Mouse (Mus musculus) thymus, postnatal 14 days (tissue): ENCODE results near the gene Ralbp1.
A peak's percentile ranks its signal among the peaks of the same experiment; 100 is the strongest.

Experiments used
- DNase-seq: peaks from one replicate; pipeline ENCODE4 v3.0.0; 2021

The Ralbp1 gene

GRCm38 (mm10) chr17:65889476-65889875 lies 3.9 kb upstream of the Ralbp1 start:
- no peak for DNase-seq

GRCm38 (mm10) chr17:65886571-65886970 lies 973 bp upstream of the Ralbp1 start:
- no peak for DNase-seq

- no peak for DNase-seq
These were observed 251 bp downstream of the Ralbp1 start for GRCm38 (mm10) chr17:65885398-65885696.

- DNase-seq = peak; percentile 99
These were observed 754 bp downstream of the Ralbp1 start for GRCm38 (mm10) chr17:65884691-65885397.

- DNase-seq = peak; percentile 73
These were observed 1.4 kb downstream of the Ralbp1 start for GRCm38 (mm10) chr17:65884061-65884669.

- no peak for DNase-seq
These were observed 8.6 kb downstream of the Ralbp1 start for GRCm38 (mm10) chr17:65877026-65877425.

GRCm38 (mm10) chr17:65873834-65874233 lies 11.8 kb downstream of the Ralbp1 start:
- peak; percentile 37 for DNase-seq

GRCm38 (mm10) chr17:65873156-65873555 lies 12.4 kb downstream of the Ralbp1 start:
- DNase-seq = no peak

GRCm38 (mm10) chr17:65872652-65873051 lies 12.9 kb downstream of the Ralbp1 start:
- peak; percentile 83 for DNase-seq

- DNase-seq = peak; percentile 22
These were observed 13.5 kb downstream of the Ralbp1 start for GRCm38 (mm10) chr17:65872051-65872450.

- DNase-seq = no peak
These were observed 14.0 kb downstream of the Ralbp1 start for GRCm38 (mm10) chr17:65871641-65872041.

GRCm38 (mm10) chr17:65870146-65870545 lies 15.5 kb downstream of the Ralbp1 start:
- peak; percentile 90 for DNase-seq

- no peak for DNase-seq
These were observed 15.9 kb downstream of the Ralbp1 start for GRCm38 (mm10) chr17:65869720-65870119.

- DNase-seq = no peak
These were observed 17.6 kb downstream of the Ralbp1 start for GRCm38 (mm10) chr17:65867996-65868395.

GRCm38 (mm10) chr17:65866201-65866600 lies 19.4 kb downstream of the Ralbp1 start:
- no peak for DNase-seq

GRCm38 (mm10) chr17:65865265-65865664 lies 20.3 kb downstream of the Ralbp1 start:
- DNase-seq = no peak

GRCm38 (mm10) chr17:65864742-65865141 lies 20.9 kb downstream of the Ralbp1 start:
- DNase-seq = peak; percentile 41

GRCm38 (mm10) chr17:65863830-65864229 lies 21.8 kb downstream of the Ralbp1 start:
- DNase-seq = no peak

- DNase-seq = peak; percentile 56
These were observed 23.0 kb downstream of the Ralbp1 start for GRCm38 (mm10) chr17:65862579-65862978.

- no peak for DNase-seq
These were observed 28.0 kb downstream of the Ralbp1 start for GRCm38 (mm10) chr17:65857617-65858016.

GRCm38 (mm10) chr17:65854006-65854405 lies 31.6 kb downstream of the Ralbp1 start:
- DNase-seq = no peak

GRCm38 (mm10) chr17:65853326-65853725 lies 32.3 kb downstream of the Ralbp1 start:
- no peak for DNase-seq

- DNase-seq = no peak
These were observed 33.8 kb downstream of the Ralbp1 start for GRCm38 (mm10) chr17:65851749-65852148.

GRCm38 (mm10) chr17:65850487-65850886 lies 35.1 kb downstream of the Ralbp1 start:
- no peak for DNase-seq
